Mouse (Mus musculus) layer of hippocampus, adult 8-10 months (tissue): ENCODE measurements at regions not wholly inside any gene's neighbourhood (a gene's known extent, or its start where the extent isn't known, plus 50 kb on each side); places are given as distances from the start of the nearest gene placed in this dataset.

Experiments used
- DNase-seq, 2 experiments: peaks; one replicate each; pipeline ENCODE4 v3.0.0; 2022; ENCODE audit warnings: low spot score in 2 of 2

GRCm38 (mm10) chr9:41595749-41596148 lies 434.3 kb upstream of the Ubash3b start:
- no peak for DNase-seq

GRCm38 (mm10) chr9:41593998-41594397 lies 432.5 kb upstream of the Ubash3b start:
- DNase-seq: no peak

- no peak for DNase-seq
Measured at GRCm38 (mm10) chr9:41592900-41593690, 431.6 kb upstream of the Ubash3b start.

GRCm38 (mm10) chr9:41592101-41592500 lies 430.6 kb upstream of the Ubash3b start:
- DNase-seq: no peak

GRCm38 (mm10) chr9:41590164-41590563 lies 428.7 kb upstream of the Ubash3b start:
- peak in 1 of 2 experiments; percentile 38 for DNase-seq

GRCm38 (mm10) chr9:41588466-41589425 lies 427.2 kb upstream of the Ubash3b start:
- no peak for DNase-seq

- no peak for DNase-seq
Measured at GRCm38 (mm10) chr9:41587762-41588161, 426.3 kb upstream of the Ubash3b start.

- no peak for DNase-seq
Measured at GRCm38 (mm10) chr9:41586966-41587570, 425.6 kb upstream of the Ubash3b start.

GRCm38 (mm10) chr9:41586291-41586690 lies 424.8 kb upstream of the Ubash3b start:
- DNase-seq: no peak

GRCm38 (mm10) chr9:41585771-41586170 lies 424.3 kb upstream of the Ubash3b start:
- no peak for DNase-seq

- no peak for DNase-seq
Measured at GRCm38 (mm10) chr9:41585012-41585411, 423.5 kb upstream of the Ubash3b start.

GRCm38 (mm10) chr9:41583711-41584329 lies 422.3 kb upstream of the Ubash3b start:
- DNase-seq: no peak

- no peak for DNase-seq
Measured at GRCm38 (mm10) chr9:41583276-41583675, 421.8 kb upstream of the Ubash3b start.

- DNase-seq: no peak
Measured at GRCm38 (mm10) chr9:41582711-41583236, 421.3 kb upstream of the Ubash3b start.

GRCm38 (mm10) chr9:41582171-41582570 lies 420.7 kb upstream of the Ubash3b start:
- no peak for DNase-seq

- no peak for DNase-seq
Measured at GRCm38 (mm10) chr9:41581741-41582140, 420.2 kb upstream of the Ubash3b start.

GRCm38 (mm10) chr9:41581152-41581551 lies 419.7 kb upstream of the Ubash3b start:
- DNase-seq: no peak

GRCm38 (mm10) chr9:41580611-41581041 lies 419.1 kb upstream of the Ubash3b start:
- peak; percentile 75 to 78 for DNase-seq

- DNase-seq: no peak
Measured at GRCm38 (mm10) chr9:41580067-41580466, 418.6 kb upstream of the Ubash3b start.

GRCm38 (mm10) chr9:41579107-41580014 lies 417.9 kb upstream of the Ubash3b start:
- peak; percentile 68 to 74 for DNase-seq
